ENCODE assay signal across 13 mouse cellular contexts in genomic region chr4:25664196-25664595, GRCm38 (mm10).
"Had no signal": no experiment of that assay in that cellular context is flagged by ENCODE, and none has a peak within 500 bp of the region (broad histone marks: within the 10 kb centered on the region; RNA-seq: fewer than 3 reads in every experiment).

No protein-coding gene starts in this region.

- DNase-seq: kidney, adult 2 months; kidney, postnatal 14 days; lung, adult 2 months; lung, postnatal 36 days; right cerebral cortex, postnatal 14 days; thymus, postnatal 4 days had no signal

- H3K27ac ChIP-seq: kidney, embryonic 15.5 days; left cerebral cortex, adult 2 months; limb, embryonic 10.5 days; liver, embryonic 15.5 days; midbrain, embryonic 13.5 days had no signal

- H3K4me1 ChIP-seq: kidney, embryonic 15.5 days; limb, embryonic 10.5 days; liver, embryonic 15.5 days; midbrain, embryonic 13.5 days had no signal

- H3K4me3 ChIP-seq: kidney, embryonic 15.5 days; left cerebral cortex, adult 2 months; limb, embryonic 10.5 days; liver, embryonic 15.5 days; midbrain, embryonic 13.5 days had no signal

- H3K9me3 ChIP-seq: kidney, embryonic 15.5 days; limb, embryonic 10.5 days; liver, embryonic 15.5 days; midbrain, embryonic 13.5 days had no signal

- H3K9ac ChIP-seq: kidney, embryonic 15.5 days; liver, embryonic 15.5 days; midbrain, embryonic 13.5 days had no signal

- H3K36me3 ChIP-seq: kidney, embryonic 15.5 days; limb, embryonic 10.5 days; liver, embryonic 15.5 days; midbrain, embryonic 13.5 days had no signal

- ATAC-seq: lung, postnatal 0 days; midbrain, embryonic 13.5 days had no signal

- H3K27me3 ChIP-seq: kidney, embryonic 15.5 days; liver, embryonic 15.5 days; midbrain, embryonic 13.5 days had no signal

- H3K4me2 ChIP-seq: kidney, embryonic 15.5 days; liver, embryonic 11.5 days; liver, embryonic 15.5 days; midbrain, embryonic 13.5 days had no signal
